Mouse (Mus musculus) cortical plate, adult 2 months (tissue): ENCODE results near the gene Pithd1. TPM values are rescaled to one million over a fixed set of nuclear protein-coding genes. Genes with fewer than 3 reads are reported as not detected.

Experiments
- H3K27ac ChIP-seq: fragments of 200-500 bp; 2 replicates; pipeline ENCODE4 v1.5.1; 2012; ENCODE audit warnings: low read length, control low read depth, inconsistent platforms; ENCODE audit not compliant: insufficient read depth
- H3K4me1 ChIP-seq: fragments of 200-500 bp; 2 replicates; pipeline ENCODE4 v1.6.1; 2011; ENCODE audit warnings: low read length; ENCODE audit not compliant: control insufficient read depth, insufficient read depth
- H3K4me3 ChIP-seq: fragments of 200-500 bp; 2 replicates; pipeline ENCODE4 v1.5.1; 2011; ENCODE audit warnings: mild to moderate bottlenecking, low read length, control low read depth; ENCODE audit not compliant: insufficient read depth
- CTCF ChIP-seq: fragments of 200-500 bp; IDR thresholded peaks from 2 replicates; pipeline ENCODE4 v1.5.1; 2011; ENCODE audit warnings: mild to moderate bottlenecking, control low read depth, low read length; ENCODE audit not compliant: insufficient read depth; ENCODE audit errors: extremely low read depth
- POLR2A ChIP-seq: fragments of 200-500 bp; IDR thresholded peaks from 2 replicates; pipeline ENCODE4 v1.6.1; 2011; ENCODE audit warnings: mild to moderate bottlenecking, low read length, control low read depth; ENCODE audit not compliant: insufficient read depth; ENCODE audit errors: extremely low read depth
- polyA plus RNA-seq: library from polyadenylated mRNA; depleted of rRNA; stranded (reverse); fragments of >200 nt; gene quantifications from 2 replicates; pipeline ENCODE4 v1.2.3, GENCODE M21; 2012; rRNA removed

The Pithd1 gene
- polyA plus RNA-seq, 1 experiment: 103 TPM

- H3K4me1 ChIP-seq: no peaks in the 10 kb centered on the region
- no peak for TF ChIP-seq POLR2A
- TF ChIP-seq CTCF: no peak
- H3K4me3 ChIP-seq: no peak overlapping the region
- 0 out of 2 replicates have a peak overlapping the region, but pooled peaks have one; percentile 19 for H3K27ac ChIP-seq
These were observed 52.2 kb downstream of the Pithd1 start for GRCm38 (mm10) chr4:135934708-135935500.

DNA sequence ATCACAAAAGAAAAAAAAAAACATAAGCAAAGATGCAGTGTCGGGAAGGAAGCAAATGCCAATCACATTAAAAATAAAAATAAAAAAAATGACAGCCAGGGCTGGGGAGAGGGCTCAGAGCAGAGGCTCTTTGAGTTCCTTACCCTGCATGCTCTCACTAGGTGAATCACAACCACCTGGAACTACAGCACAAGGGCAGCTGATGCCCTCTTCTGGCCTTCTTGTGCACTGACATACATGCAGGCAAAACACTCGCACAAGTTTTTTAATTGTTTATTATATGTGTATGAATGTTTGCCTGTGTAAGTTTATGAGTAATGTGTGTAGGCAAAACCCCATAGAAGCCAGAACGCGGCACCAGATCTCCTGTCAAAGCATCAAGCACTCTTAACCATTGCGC is 55.2 kb downstream of the Pithd1 start:
- TF ChIP-seq POLR2A: no peak
- TF ChIP-seq CTCF: peak; percentile 63
- no peak overlapping the region for H3K4me3 ChIP-seq
- H3K27ac ChIP-seq: no peak overlapping the region
- H3K4me1 ChIP-seq: no peaks in the 10 kb centered on the region

GRCm38 (mm10) chr4:135930239-135930638 is 56.8 kb downstream of the Pithd1 start:
- Histone ChIP-seq H3K4me1 (no peaks in the 10 kb centered on the region), H3K4me3 (no peak overlapping the region), H3K27ac (no peak overlapping the region)
- no peak for TF ChIP-seq POLR2A
- no peak for TF ChIP-seq CTCF

DNA sequence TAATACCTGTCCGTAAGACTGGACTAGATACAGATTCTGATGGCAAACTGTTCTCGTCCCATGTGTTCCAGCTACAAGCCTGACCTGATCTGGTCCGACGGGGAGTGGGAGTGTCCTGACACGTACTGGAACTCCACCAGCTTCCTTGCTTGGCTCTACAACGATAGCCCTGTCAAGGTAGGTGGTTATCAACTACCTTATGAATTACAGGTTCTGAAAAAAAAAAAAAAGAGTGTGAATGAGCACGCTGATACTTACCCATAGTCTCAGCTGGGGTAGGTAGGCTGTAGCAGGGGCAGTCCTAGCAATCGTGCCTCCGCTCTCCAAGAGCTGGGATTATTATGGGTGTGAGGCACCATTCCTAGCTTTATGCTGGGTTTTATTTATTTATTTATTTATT is 57.2 kb downstream of the Pithd1 start:
- H3K4me3 ChIP-seq: no peak overlapping the region
- H3K27ac ChIP-seq: no peak overlapping the region
- TF ChIP-seq CTCF (no peak), POLR2A (no peak)
- H3K4me1 ChIP-seq: no peaks in the 10 kb centered on the region

DNA sequence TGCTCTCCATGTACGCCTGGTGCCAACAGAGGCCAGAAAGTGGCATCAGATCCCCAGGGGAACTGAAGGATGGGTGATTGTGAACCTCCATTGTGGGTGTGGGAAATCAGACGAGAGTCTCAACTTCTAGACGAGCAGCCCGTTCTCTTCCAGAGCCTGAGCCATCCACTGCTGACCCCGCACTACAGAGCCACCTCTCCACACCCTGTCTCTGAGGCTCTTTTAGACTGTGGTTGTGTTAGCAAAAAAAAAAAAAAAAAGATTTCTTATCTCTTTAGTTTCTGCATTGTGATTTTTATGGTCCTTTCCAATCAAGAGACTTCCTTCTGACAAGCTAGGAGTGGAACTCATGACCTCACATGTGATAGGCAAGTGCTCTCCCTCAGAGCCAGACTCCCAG is 57.7 kb downstream of the Pithd1 start:
- TF ChIP-seq CTCF: no peak
- TF ChIP-seq POLR2A: no peak
- H3K4me1 ChIP-seq: no peaks in the 10 kb centered on the region
- no peak overlapping the region for H3K4me3 ChIP-seq
- no peak overlapping the region for H3K27ac ChIP-seq

DNA sequence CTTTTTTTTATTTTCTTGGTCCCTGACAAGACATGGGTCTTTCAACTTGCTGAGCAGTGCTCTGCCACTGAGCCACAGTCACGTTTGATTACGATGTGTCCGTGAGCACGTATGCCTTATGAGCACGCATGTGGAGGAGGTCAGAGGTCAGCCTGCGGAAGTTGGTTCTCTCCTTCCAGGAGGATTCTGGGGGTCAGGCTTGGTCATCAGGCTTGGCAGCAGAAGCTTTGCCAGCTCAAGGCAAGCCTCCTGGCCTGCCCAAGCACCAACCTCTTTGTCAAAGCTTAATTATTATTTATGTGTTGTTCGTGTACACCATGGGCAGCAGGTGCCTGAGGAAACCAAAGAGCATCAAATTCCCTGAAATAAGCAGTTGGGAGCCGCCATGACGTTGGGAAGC is 58.7 kb downstream of the Pithd1 start:
- Histone ChIP-seq H3K4me3 (no peak overlapping the region), H3K4me1 (no peaks in the 10 kb centered on the region), H3K27ac (no peak overlapping the region)
- TF ChIP-seq POLR2A (no peak), CTCF (no peak)

DNA sequence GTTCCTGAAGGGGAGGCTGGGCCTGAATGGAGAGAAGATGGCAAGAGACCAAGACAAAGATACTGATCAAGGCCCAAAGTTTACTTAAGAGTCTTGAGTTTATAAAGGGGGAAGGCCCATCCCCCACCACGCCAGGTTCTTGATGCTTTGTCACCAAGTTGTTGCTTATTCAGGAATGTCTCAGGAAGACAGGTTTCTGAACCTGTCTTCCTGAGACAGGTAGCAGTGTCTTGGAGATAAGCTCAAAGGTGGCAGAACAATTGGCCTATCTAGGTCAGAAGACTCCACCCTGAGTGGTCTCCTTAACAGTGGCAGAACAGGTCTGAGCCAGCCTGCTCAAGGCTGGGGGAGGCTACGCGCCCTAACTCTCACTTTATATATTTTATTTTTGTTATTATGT is 60.2 kb downstream of the Pithd1 start:
- Histone ChIP-seq H3K4me1 (no peaks in the 10 kb centered on the region), H3K27ac (no peak overlapping the region), H3K4me3 (no peak overlapping the region)
- TF ChIP-seq CTCF: no peak
- no peak for TF ChIP-seq POLR2A

DNA sequence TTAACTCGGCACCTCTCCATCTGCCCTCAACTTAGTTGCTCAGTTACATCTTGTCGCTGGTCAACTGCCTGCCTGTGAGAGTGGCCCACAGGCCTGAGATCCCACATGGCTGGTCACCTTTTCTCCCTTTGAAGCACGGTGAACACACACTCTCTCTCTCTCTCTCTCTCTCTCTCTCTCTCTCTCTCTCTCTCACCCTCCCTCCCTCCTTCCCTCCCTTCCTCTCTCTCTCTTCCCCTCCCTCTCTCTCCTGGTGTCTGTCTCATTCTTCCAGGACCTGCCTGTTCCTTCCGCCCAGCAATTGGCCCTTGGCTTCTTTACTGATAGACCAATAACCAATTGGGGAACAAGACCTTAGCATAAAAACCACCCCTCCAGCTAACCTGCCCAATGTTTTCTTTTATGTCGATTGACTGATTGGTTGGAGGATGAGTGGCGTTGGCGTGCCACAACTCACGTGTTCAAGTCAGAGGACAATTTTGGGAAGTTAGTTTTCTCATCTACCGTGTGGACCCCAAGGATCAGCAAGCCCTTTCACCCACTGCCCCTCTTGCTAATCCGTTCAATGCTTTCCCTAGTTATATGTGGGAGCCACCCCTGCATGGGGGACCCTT is 60.8 kb downstream of the Pithd1 start:
- Histone ChIP-seq H3K4me3 (no peak overlapping the region), H3K27ac (no peak overlapping the region), H3K4me1 (no peaks in the 10 kb centered on the region; the same call in 1 of the 2 replicates)
- no peak for TF ChIP-seq CTCF
- TF ChIP-seq POLR2A: no peak

Other genes starting within 250 kb of the Pithd1 start
- 2.2 and 2.5 TPM in 2 replicates for gene Myom3, start 227.5 kb downstream of the Pithd1 start, polyA plus RNA-seq
- 49.1 and 54.7 TPM in 2 replicates for gene Srsf10, start 131.5 kb downstream of the Pithd1 start, polyA plus RNA-seq
- gene Pnrc2, start 113.4 kb downstream of the Pithd1 start, polyA plus RNA-seq: 55.4 and 61.0 TPM in 2 replicates
- 0.11 and 0.15 TPM in 2 replicates for gene Cnr2, start 91.9 kb downstream of the Pithd1 start, polyA plus RNA-seq
- gene Fuca1, start 66.5 kb downstream of the Pithd1 start, polyA plus RNA-seq: 36.9 and 37.8 TPM in 2 replicates
- 46.4 and 50.5 TPM in 2 replicates for gene Hmgcl, start 40.8 kb downstream of the Pithd1 start, polyA plus RNA-seq
- gene Gale, start 23.5 kb downstream of the Pithd1 start, polyA plus RNA-seq: 35.9 and 38.9 TPM in 2 replicates
- gene Lypla2, start 14.6 kb downstream of the Pithd1 start, polyA plus RNA-seq: 98.6 and 108 TPM in 2 replicates
- gene Eloa, start 34.5 kb upstream of the Pithd1 start, polyA plus RNA-seq: 16.5 and 16.8 TPM in 2 replicates
- gene Rpl11, start 66.2 kb upstream of the Pithd1 start, polyA plus RNA-seq: 511 and 520 TPM in 2 replicates
- 75.7 and 82.9 TPM in 2 replicates for gene Id3, start 156.2 kb upstream of the Pithd1 start, polyA plus RNA-seq
- gene E2f2, start 185.1 kb upstream of the Pithd1 start, polyA plus RNA-seq: 0.67 and 0.78 TPM in 2 replicates
- gene Asap3, start 219.1 kb upstream of the Pithd1 start, polyA plus RNA-seq: 2.9 and 3.2 TPM in 2 replicates